Mouse (Mus musculus) CH12.LX (cell line): ENCODE measurements around the gene Pspn.

Source experiments
- CHD2 ChIP-seq: IDR thresholded peaks from 2 replicates; pipeline ENCODE4 v1.6.1; 2011; ENCODE audit warnings: low read length, improper control_type of control experiment
- MEF2A ChIP-seq: IDR thresholded peaks from 2 replicates; pipeline ENCODE4 v1.6.1; 2014; ENCODE audit warnings: low read depth, mild to moderate bottlenecking, inconsistent platforms, low read length, improper control_type of control experiment, borderline replicate concordance
- MXI1 ChIP-seq: IDR thresholded peaks from 2 replicates; pipeline ENCODE4 v1.6.1; 2011; ENCODE audit warnings: mild to moderate bottlenecking, low read depth, low read length, improper control_type of control experiment
- POLR2A ChIP-seq: IDR thresholded peaks from 2 replicates; pipeline ENCODE4 v1.6.1; 2011; ENCODE audit warnings: low read depth, mild to moderate bottlenecking, improper control_type of control experiment, low read length
- POLR2AphosphoS2 ChIP-seq: IDR thresholded peaks from 2 replicates; pipeline ENCODE4 v1.6.1; 2011; ENCODE audit warnings: low read depth, low read length, improper control_type of control experiment
- TCF12 ChIP-seq: IDR thresholded peaks from 2 replicates; pipeline ENCODE4 v1.6.1; 2014; ENCODE audit warnings: low read depth, mild to moderate bottlenecking, inconsistent platforms, low read length, improper control_type of control experiment
- ZNF384 ChIP-seq: IDR thresholded peaks from 2 replicates; pipeline ENCODE4 v1.6.1; 2012; ENCODE audit warnings: low read depth, low read length, improper control_type of control experiment, inconsistent platforms

GRCm38 (mm10) chr17:56997029-56997667, 2.7 kb downstream of the Pspn start, which contains the start of gene Alkbh7:
- TF ChIP-seq CHD2 = peak; percentile 90
- peak; percentile 55; the same call in 1 of the 2 replicates for TF ChIP-seq TCF12
- TF ChIP-seq POLR2AphosphoS2 = peak; percentile 98
- TF ChIP-seq MEF2A = no peak
- TF ChIP-seq MXI1 = peak; percentile 86
- no peak for TF ChIP-seq ZNF384
- TF ChIP-seq POLR2A = peak; percentile 64; the same call in 1 of the 2 replicates
